Mouse (Mus musculus) A20 (cell line): ENCODE measurements around the gene Sh3bgr.
A peak's percentile ranks its signal among the peaks of the same experiment; 100 is the strongest.

Source experiments
- DNase-seq: peaks from one replicate; pipeline ENCODE4 v3.0.0-alpha.2; 2011; ENCODE audit warnings: low read depth, low spot score

Sh3bgr gene

GRCm38 (mm10) chr16:96209789-96210188 is 9.5 kb downstream of the Sh3bgr start:
- no peak for DNase-seq

- DNase-seq = peak; percentile 50
Measured at GRCm38 (mm10) chr16:96210856-96211255, 10.6 kb downstream of the Sh3bgr start.

- no peak for DNase-seq
Measured at GRCm38 (mm10) chr16:96213027-96213426, 12.8 kb downstream of the Sh3bgr start.

- peak; percentile 54 for DNase-seq
Measured at GRCm38 (mm10) chr16:96221491-96221890, 21.2 kb downstream of the Sh3bgr start.

GRCm38 (mm10) chr16:96221959-96222358 is 21.7 kb downstream of the Sh3bgr start:
- no peak for DNase-seq

GRCm38 (mm10) chr16:96222452-96222851 is 22.2 kb downstream of the Sh3bgr start:
- no peak for DNase-seq

GRCm38 (mm10) chr16:96228438-96228837 is 28.2 kb downstream of the Sh3bgr start:
- DNase-seq = no peak

- DNase-seq = no peak
Measured at GRCm38 (mm10) chr16:96229044-96229555, 28.9 kb downstream of the Sh3bgr start.

- DNase-seq = peak; percentile 69
Measured at GRCm38 (mm10) chr16:96230411-96230810, 30.2 kb downstream of the Sh3bgr start.

- DNase-seq = no peak
Measured at GRCm38 (mm10) chr16:96231251-96231650, 31.0 kb downstream of the Sh3bgr start.

- no peak for DNase-seq
Measured at GRCm38 (mm10) chr16:96231974-96232373, 31.7 kb downstream of the Sh3bgr start.

GRCm38 (mm10) chr16:96233996-96234395 is 33.7 kb downstream of the Sh3bgr start:
- DNase-seq = no peak

- DNase-seq = no peak
Measured at GRCm38 (mm10) chr16:96235366-96235970, 35.2 kb downstream of the Sh3bgr start, which contains the start of gene B3galt5. Gene B3galt5 (plus strand): TSS chr16:96235801.

- DNase-seq = no peak
Measured at GRCm38 (mm10) chr16:96244496-96244895, 44.2 kb downstream of the Sh3bgr start.

- DNase-seq = no peak
Measured at GRCm38 (mm10) chr16:96249635-96250034, 49.4 kb downstream of the Sh3bgr start.

GRCm38 (mm10) chr16:96252146-96252545 is 51.9 kb downstream of the Sh3bgr start:
- no peak for DNase-seq

GRCm38 (mm10) chr16:96258429-96258828 is 58.2 kb downstream of the Sh3bgr start:
- DNase-seq = no peak

- DNase-seq = no peak
Measured at GRCm38 (mm10) chr16:96271736-96272135, 71.5 kb downstream of the Sh3bgr start.

GRCm38 (mm10) chr16:96272929-96273619 is 72.8 kb downstream of the Sh3bgr start:
- no peak for DNase-seq

- no peak for DNase-seq
Measured at GRCm38 (mm10) chr16:96276596-96276995, 76.3 kb downstream of the Sh3bgr start.
